8 mouse cellular contexts compared by ENCODE assay signal in genomic region chr4:41129406-41129805, GRCm38 (mm10). TPM values are rescaled to one million over a fixed set of nuclear protein-coding genes. Genes with fewer than 3 reads are reported as not detected.
DNase-seq lines count a peak whose midpoint lies in the region; ATAC-seq and TF ChIP-seq lines count a peak whose summit lies in the region.

No protein-coding gene starts in this region.

- no peaks in the 10 kb centered on the region for H3K27me3 ChIP-seq in ES-Bruce4 (ENCODE audit: control insufficient read depth, insufficient read depth, low read length, poor library complexity, severe bottlenecking)
- H3K27me3 ChIP-seq in forebrain, embryonic 14.5 days (replicated peaks; ENCODE audit: control insufficient read depth, insufficient read depth, low read length): no peaks in the 10 kb centered on the region
- no peaks in the 10 kb centered on the region for H3K27me3 ChIP-seq in intestine, postnatal 0 days (replicated peaks; ENCODE audit: control insufficient read depth, insufficient read depth, low read length)
- H3K27me3 ChIP-seq in liver, embryonic 16.5 days (ENCODE audit: control insufficient read depth, insufficient read depth, low read depth, low read length): no peaks in the 10 kb centered on the region
- no peaks in the 10 kb centered on the region for H3K27me3 ChIP-seq in small intestine, adult 2 months (ENCODE audit: control insufficient read depth, insufficient read depth, low read length)

- no peak overlapping the region for H3K27ac ChIP-seq in ES-Bruce4 (ENCODE audit: insufficient read depth, low read length)
- H3K27ac ChIP-seq in forebrain, embryonic 14.5 days (ENCODE audit: low read depth, low read length): no peak overlapping the region
- no peak overlapping the region for H3K27ac ChIP-seq in intestine, postnatal 0 days (ENCODE audit: low read depth, low read length)
- H3K27ac ChIP-seq in liver, embryonic 16.5 days (ENCODE audit: low read length): peak overlapping the region; percentile 88
- H3K27ac ChIP-seq in small intestine, adult 2 months (ENCODE audit: insufficient read depth, low read depth, low read length): no peak overlapping the region

- no peak for DNase-seq in frontal cortex, postnatal 10 days (ENCODE audit: low spot score in 2 of 2)
- peak; percentile 63 for DNase-seq in cerebellum, adult 11-12 months
- DNase-seq in forebrain, embryonic 14.5 days (ENCODE audit: low spot score): peak; percentile 72

- H3K4me2 ChIP-seq in forebrain, embryonic 14.5 days (ENCODE audit: low read length): no peak overlapping the region
- no peak overlapping the region for H3K4me2 ChIP-seq in intestine, postnatal 0 days (replicated peaks; ENCODE audit: low read depth)
- peak overlapping the region; percentile 64 for H3K4me2 ChIP-seq in liver, embryonic 16.5 days (ENCODE audit: low read depth, low read length)

- H3K4me3 ChIP-seq in ES-Bruce4 (ENCODE audit: low read depth, low read length): no peak overlapping the region
- no peak overlapping the region for H3K4me3 ChIP-seq in forebrain, embryonic 14.5 days (ENCODE audit: low read depth, low read length)
- H3K4me3 ChIP-seq in intestine, postnatal 0 days (ENCODE audit: low read depth, low read length): no peak overlapping the region
- 0 out of 2 replicates have a peak overlapping the region, but pooled peaks have one; percentile 7 for H3K4me3 ChIP-seq in liver, embryonic 16.5 days (ENCODE audit: low read depth, low read length)
- no peak overlapping the region for H3K4me3 ChIP-seq in small intestine, adult 2 months (ENCODE audit: low read depth, low read length)

- no peak overlapping the region for H3K9ac ChIP-seq in ES-Bruce4 (ENCODE audit: low read depth, poor library complexity, severe bottlenecking)
- H3K9ac ChIP-seq in forebrain, embryonic 14.5 days (ENCODE audit: low read length): no peak overlapping the region
- no peak overlapping the region for H3K9ac ChIP-seq in intestine, postnatal 0 days (ENCODE audit: low read depth, low read length)
- peak overlapping the region; percentile 52 for H3K9ac ChIP-seq in liver, embryonic 16.5 days (ENCODE audit: low read depth, low read length)

- peak; percentile 57 for TF ChIP-seq CTCF in ES-Bruce4 (IDR thresholded peaks at IDR 0.05; ENCODE audit: low read depth, low read length)
- peak; percentile 93 for TF ChIP-seq CTCF in intestine, postnatal 0 days (IDR thresholded peaks at IDR 0.05; ENCODE audit: low read depth)
- TF ChIP-seq CTCF in small intestine, adult 2 months (IDR thresholded peaks at IDR 0.05; ENCODE audit: extremely low read depth, insufficient read length, insufficient replicate concordance, low read depth, low read length): peak; percentile 62; the same call in 1 of the 2 replicates

- H3K4me1 ChIP-seq in ES-Bruce4 (ENCODE audit: control insufficient read depth, insufficient read depth, low read length): no peaks in the 10 kb centered on the region
- no peaks in the 10 kb centered on the region for H3K4me1 ChIP-seq in forebrain, embryonic 14.5 days (ENCODE audit: control insufficient read depth, insufficient read depth, low read length)
- H3K4me1 ChIP-seq in intestine, postnatal 0 days (replicated peaks; ENCODE audit: control insufficient read depth, insufficient read depth, low read length): peaks cover 2% of the 10 kb centered on the region; the same call in 1 of the 2 replicates
- peaks cover 41% of the 10 kb centered on the region for H3K4me1 ChIP-seq in liver, embryonic 16.5 days (ENCODE audit: control insufficient read depth, low read depth, low read length)
- no peaks in the 10 kb centered on the region for H3K4me1 ChIP-seq in small intestine, adult 2 months (ENCODE audit: control insufficient read depth, insufficient read depth, insufficient read length, low read length)

- TF ChIP-seq EP300 in ES-Bruce4 (IDR thresholded peaks at IDR 0.05; ENCODE audit: insufficient read depth, low read depth, low read length): no peak

- peak; percentile 80; the same call in 1 of the 2 replicates for ATAC-seq in frontal cortex, adult (ENCODE audit: low TSS enrichment)
- ATAC-seq in forebrain, embryonic 14.5 days: peak; percentile 54; the same call in 1 of the 2 replicates
- peak; percentile 73 for ATAC-seq in intestine, postnatal 0 days
- ATAC-seq in liver, embryonic 16.5 days (ENCODE audit: low read depth): peak; percentile 81

- H3K36me3 ChIP-seq in ES-Bruce4 (ENCODE audit: control insufficient read depth, insufficient read depth, low read length, poor library complexity, severe bottlenecking): no peaks in the 10 kb centered on the region
- H3K36me3 ChIP-seq in forebrain, embryonic 14.5 days (ENCODE audit: control insufficient read depth, insufficient read depth, low read length): no peaks in the 10 kb centered on the region
- H3K36me3 ChIP-seq in intestine, postnatal 0 days (ENCODE audit: control insufficient read depth, insufficient read depth): no peaks in the 10 kb centered on the region
- H3K36me3 ChIP-seq in liver, embryonic 16.5 days (ENCODE audit: control insufficient read depth, insufficient read depth): no peaks in the 10 kb centered on the region
- no peaks in the 10 kb centered on the region for H3K36me3 ChIP-seq in small intestine, adult 2 months (ENCODE audit: control insufficient read depth, insufficient read depth, low read length)

- 6% methylated on average over 2 of the region's 2 CpGs for WGBS in forebrain, embryonic 14.5 days
- 6% methylated on average over 2 of the region's 2 CpGs for WGBS in intestine, postnatal 0 days
- 1% methylated on average over 2 of the region's 2 CpGs for WGBS in liver, embryonic 16.5 days (ENCODE audit: insufficient replicate concordance)
- 2% methylated on average over 2 of the region's 2 CpGs for WGBS in small intestine, adult 2 months

- H3K9me3 ChIP-seq in ES-Bruce4 (replicated peaks; ENCODE audit: control insufficient read depth, insufficient read depth, low read length, poor library complexity, severe bottlenecking): no peaks in the 10 kb centered on the region
- no peaks in the 10 kb centered on the region for H3K9me3 ChIP-seq in forebrain, embryonic 14.5 days (replicated peaks; ENCODE audit: control insufficient read depth, low read length)
- H3K9me3 ChIP-seq in intestine, postnatal 0 days (ENCODE audit: control insufficient read depth): no peaks in the 10 kb centered on the region
- H3K9me3 ChIP-seq in liver, embryonic 16.5 days (replicated peaks; ENCODE audit: control insufficient read depth, low read length): no peaks in the 10 kb centered on the region

- TF ChIP-seq POLR2A in ES-Bruce4 (IDR thresholded peaks at IDR 0.05; ENCODE audit: insufficient read depth, low read length): no peak
- no peak for TF ChIP-seq POLR2A in small intestine, adult 2 months (IDR thresholded peaks at IDR 0.05; ENCODE audit: low read depth, low read length)

RNA-seq across cellular contexts. Expression of gene Nol6, which starts 5.2 kb away (rescaled TPM):
- polyA plus RNA-seq in ES-Bruce4 (2011; ENCODE audit: insufficient read depth, insufficient read length, low read depth, missing spikeins): 56.0 and 56.1 TPM in 2 replicates
- polyA plus RNA-seq in forebrain, embryonic 14.5 days (2014; fragmentation: Nextera tagmentation; extraction: Ambion mirVana): 23.8 and 32.6 TPM in 2 replicates
- 7.7 and 8.4 TPM in 2 replicates for polyA plus RNA-seq in intestine, postnatal 0 days (2015; fragmentation: Nextera tagmentation; extraction: Ambion mirVana)
- 8.5 and 10.1 TPM in 2 replicates for polyA plus RNA-seq in liver, embryonic 16.5 days (2015; fragmentation: Nextera tagmentation; extraction: Ambion mirVana)
- 10.4 and 16.6 TPM in 2 replicates for polyA plus RNA-seq in small intestine, adult 2 months (2012; rRNA removed)

RNA-seq across cellular contexts. Expression of gene Ube2r2, which starts 6.1 kb away (rescaled TPM):
- polyA plus RNA-seq in ES-Bruce4 (2011; ENCODE audit: insufficient read depth, insufficient read length, low read depth, missing spikeins): 130 and 134 TPM in 2 replicates
- polyA plus RNA-seq in forebrain, embryonic 14.5 days (2014; fragmentation: Nextera tagmentation; extraction: Ambion mirVana): 63.2 and 74.3 TPM in 2 replicates
- polyA plus RNA-seq in intestine, postnatal 0 days (2015; fragmentation: Nextera tagmentation; extraction: Ambion mirVana): 64.5 and 67.9 TPM in 2 replicates
- 47.9 and 56.0 TPM in 2 replicates for polyA plus RNA-seq in liver, embryonic 16.5 days (2015; fragmentation: Nextera tagmentation; extraction: Ambion mirVana)
- 9.2 and 25.3 TPM in 2 replicates for polyA plus RNA-seq in small intestine, adult 2 months (2012; rRNA removed)

RNA-seq across cellular contexts. Expression of gene Aqp3, which starts 31.4 kb away (rescaled TPM):
- 15.7 and 16.7 TPM in 2 replicates for polyA plus RNA-seq in ES-Bruce4 (2011; ENCODE audit: insufficient read depth, insufficient read length, low read depth, missing spikeins)
- polyA plus RNA-seq in forebrain, embryonic 14.5 days (2014; fragmentation: Nextera tagmentation; extraction: Ambion mirVana): not detected in 2 replicates
- 4.1 and 7.4 TPM in 2 replicates for polyA plus RNA-seq in intestine, postnatal 0 days (2015; fragmentation: Nextera tagmentation; extraction: Ambion mirVana)
- polyA plus RNA-seq in liver, embryonic 16.5 days (2015; fragmentation: Nextera tagmentation; extraction: Ambion mirVana): 10.4 and 11.4 TPM in 2 replicates
- 100 and 126 TPM in 2 replicates for polyA plus RNA-seq in small intestine, adult 2 months (2012; rRNA removed)

Comparison
In these comparisons a context has a peak if more than half of its experiments do, and no peak if none do; other contexts are left out.
1. DNase-seq: peak in cerebellum, adult 11-12 months (single experiment) and forebrain, embryonic 14.5 days (single experiment); none in frontal cortex, postnatal 10 days (0 of 2).
2. Peak in every context shown above with its lines, with median percentiles within 50 percentile points of each other: ATAC-seq and CTCF ChIP-seq.